Mouse (Mus musculus) ES-E14 (cell line): ENCODE data around the gene Sparc. TPM values are rescaled to one million over a fixed set of nuclear protein-coding genes. Genes with fewer than 3 reads are reported as not detected.

ENCODE experiments used
- DNase-seq: peaks from one replicate; pipeline ENCODE4 v3.0.0-alpha.2; 2013; ENCODE audit warnings: low read depth, low spot score
- H3K27ac ChIP-seq: 2 replicates; pipeline ENCODE4 v1.5.1; 2012; ENCODE audit warnings: low read depth, mild to moderate bottlenecking, low read length, moderate library complexity, mixed read lengths; ENCODE audit not compliant: poor library complexity, insufficient read depth, severe bottlenecking
- H3K36me3 ChIP-seq: 2 replicates; pipeline ENCODE4 v1.6.1; 2012; ENCODE audit warnings: mild to moderate bottlenecking, low read length, moderate library complexity, mixed read lengths; ENCODE audit not compliant: control insufficient read depth, poor library complexity, insufficient read depth, severe bottlenecking
- H3K4me1 ChIP-seq, 2 experiments: fragments of 150-350 bp in 1 of 2; sonication (generic) in 1 of 2; 2 replicates each; pipeline ENCODE4 v1.6.1; 2012; ENCODE audit warnings: low read length in 2 of 2, mild to moderate bottlenecking in 1 of 2, mixed read lengths in 1 of 2; ENCODE audit not compliant: control insufficient read depth in 2 of 2, insufficient read depth in 2 of 2, poor library complexity in 1 of 2
- H3K4me3 ChIP-seq, 2 experiments: fragments of 150-350 bp in 1 of 2; sonication (generic) in 1 of 2; 2 replicates each; pipeline ENCODE4 v1.5.1; 2012; ENCODE audit warnings: low read length in 2 of 2, low read depth in 1 of 2, mild to moderate bottlenecking in 1 of 2, mixed read lengths in 1 of 2; ENCODE audit not compliant: insufficient read depth in 1 of 2, poor library complexity in 1 of 2, severe bottlenecking in 1 of 2
- H3K9ac ChIP-seq: 2 replicates; pipeline ENCODE4 v1.6.1; 2012; ENCODE audit warnings: low read depth, mild to moderate bottlenecking, low read length, mixed read lengths; ENCODE audit not compliant: poor library complexity, insufficient read depth, severe bottlenecking
- H3K9me3 ChIP-seq: fragments of 150-350 bp; sonication (generic); 2 replicates; pipeline ENCODE4 v1.6.1; 2012; ENCODE audit warnings: low read depth, mild to moderate bottlenecking, low read length; ENCODE audit not compliant: control insufficient read depth, insufficient read depth
- CHD2 ChIP-seq: IDR thresholded peaks from 2 replicates; pipeline ENCODE4 v1.6.1; 2014; ENCODE audit warnings: mild to moderate bottlenecking, low read depth, low read length, inconsistent platforms
- HCFC1 ChIP-seq: IDR thresholded peaks from 2 replicates; pipeline ENCODE4 v1.6.1; 2012; ENCODE audit warnings: low read length, inconsistent platforms, borderline replicate concordance; ENCODE audit not compliant: insufficient read depth
- MAFK ChIP-seq: IDR thresholded peaks from 2 replicates; pipeline ENCODE4 v1.6.1; 2014; ENCODE audit warnings: mild to moderate bottlenecking, low read depth, low read length, inconsistent platforms; ENCODE audit not compliant: insufficient read depth
- ZC3H11A ChIP-seq: IDR thresholded peaks from 2 replicates; pipeline ENCODE4 v1.6.1; 2012; ENCODE audit warnings: low read depth, mild to moderate bottlenecking, inconsistent platforms, low read length, borderline replicate concordance
- ZNF384 ChIP-seq: IDR thresholded peaks from 2 replicates; pipeline ENCODE4 v1.6.1; 2012; ENCODE audit warnings: low read depth, low read length, inconsistent platforms
- in situ Hi-C, 2 experiments: fragments of 600-800 bp; cut with MboI; formaldehyde crosslinking; loops; one replicate each; pipeline ENCODE4 v1.15.1; 2025; ENCODE audit warnings: low sequenced_read_pairs in 2 of 2, inconsistent platforms in 1 of 2; ENCODE audit not compliant: unreplicated experiment in 2 of 2
- total RNA-seq: library from RNA; depleted of rRNA; stranded (reverse); fragments of 300-350 nt; gene quantifications from 2 replicates; pipeline ENCODE4 v1.2.3, GENCODE M21; 2012

Gene Sparc
- total RNA-seq, 1 experiment: 485 TPM

DNA sequence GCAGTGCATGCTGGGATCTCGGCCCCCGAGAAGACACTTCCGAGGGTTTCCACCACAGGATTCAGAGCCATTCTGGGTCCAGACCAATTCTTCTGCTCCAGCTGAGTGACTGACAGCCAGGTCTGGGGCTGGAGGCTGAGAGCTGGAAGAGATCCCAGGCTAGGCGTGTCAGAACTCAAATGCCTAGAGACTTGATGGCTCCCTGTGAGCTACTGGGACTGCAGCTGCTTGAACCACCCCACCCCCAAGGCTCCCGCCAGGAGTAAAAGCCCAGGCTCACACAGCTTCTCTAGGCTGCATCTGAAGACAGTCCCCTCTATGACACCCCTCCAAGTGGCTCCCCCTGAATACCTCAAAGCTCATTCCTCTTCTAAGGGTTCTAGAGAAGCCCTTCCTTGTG is 44.6 kb downstream of the Sparc start:
- no peaks in the 10 kb centered on the region for H3K9me3 ChIP-seq
- peaks cover 0 to 3% of the 10 kb centered on the region in 2 experiments; a peak in 1 of 4 replicates for H3K4me1 ChIP-seq
- H3K27ac ChIP-seq: no peak overlapping the region
- H3K4me3 ChIP-seq: no peak overlapping the region
- no peaks in the 10 kb centered on the region for H3K36me3 ChIP-seq
- in situ Hi-C loops: no loop called here
- DNase-seq: no peak
- no peak overlapping the region for H3K9ac ChIP-seq
- TF ChIP-seq ZC3H11A: no peak
- TF ChIP-seq CHD2: no peak
- no peak for TF ChIP-seq MAFK
- TF ChIP-seq ZNF384: no peak
- no peak for TF ChIP-seq HCFC1

DNA sequence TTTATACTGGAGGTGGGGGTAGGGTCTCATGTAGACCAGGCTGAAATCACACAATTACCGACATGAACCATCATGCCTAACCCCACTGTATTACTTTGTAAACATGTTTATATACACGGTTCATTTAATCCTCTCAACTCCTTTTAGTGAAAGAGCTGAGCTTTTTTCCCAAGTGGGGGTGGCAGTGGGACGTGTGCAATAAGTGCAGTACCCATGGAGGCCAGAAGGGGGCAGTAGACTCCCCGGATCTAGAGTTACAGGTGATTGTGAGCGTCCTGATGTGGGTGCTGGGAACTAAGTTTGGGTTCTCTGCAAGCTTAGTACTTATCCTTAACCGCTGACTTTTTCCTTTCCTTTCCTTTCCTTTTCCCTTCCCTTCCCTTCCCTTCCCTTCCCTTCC is 49.1 kb downstream of the Sparc start:
- Histone ChIP-seq H3K4me3 (no peak overlapping the region), H3K36me3 (no peaks in the 10 kb centered on the region), H3K9ac (no peak overlapping the region), H3K9me3 (no peaks in the 10 kb centered on the region), H3K4me1 (peaks cover 0 to 3% of the 10 kb centered on the region in 2 experiments; a peak in 1 of 4 replicates), H3K27ac (no peak overlapping the region)
- in situ Hi-C loops: no loop called here
- no peak for TF ChIP-seq HCFC1
- TF ChIP-seq MAFK: no peak
- TF ChIP-seq CHD2: no peak
- no peak for TF ChIP-seq ZNF384
- no peak for TF ChIP-seq ZC3H11A
- peak; percentile 62 for DNase-seq

DNA sequence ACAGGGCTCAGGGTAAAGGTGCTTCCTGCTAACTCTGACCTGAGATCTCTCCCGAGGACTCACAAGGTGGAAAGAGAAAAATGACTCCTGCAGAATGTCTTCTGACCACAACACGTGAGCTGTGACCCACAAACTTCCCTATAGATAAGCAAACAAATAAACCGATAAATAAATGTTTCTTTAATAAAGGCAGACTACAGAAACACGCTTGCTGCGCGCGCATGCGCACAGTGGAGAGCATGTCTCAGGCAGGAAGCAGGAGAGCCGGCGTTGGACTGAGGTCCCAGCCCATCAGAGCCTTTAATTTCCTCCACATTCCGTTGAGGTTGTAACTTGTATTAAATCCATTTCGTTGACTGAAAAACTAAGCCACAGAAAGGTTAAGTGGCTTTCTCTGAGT is 49.6 kb downstream of the Sparc start:
- H3K27ac ChIP-seq: no peak overlapping the region
- no peak for DNase-seq
- no peak overlapping the region for H3K9ac ChIP-seq
- H3K4me3 ChIP-seq: no peak overlapping the region
- no peaks in the 10 kb centered on the region for H3K36me3 ChIP-seq
- TF ChIP-seq CHD2: no peak
- no peak for TF ChIP-seq ZNF384
- no peak for TF ChIP-seq ZC3H11A
- TF ChIP-seq HCFC1: no peak
- TF ChIP-seq MAFK: no peak
- H3K9me3 ChIP-seq: no peaks in the 10 kb centered on the region
- in situ Hi-C loops: no loop called here
- peaks cover 0 to 3% of the 10 kb centered on the region in 2 experiments; a peak in 1 of 4 replicates for H3K4me1 ChIP-seq

DNA sequence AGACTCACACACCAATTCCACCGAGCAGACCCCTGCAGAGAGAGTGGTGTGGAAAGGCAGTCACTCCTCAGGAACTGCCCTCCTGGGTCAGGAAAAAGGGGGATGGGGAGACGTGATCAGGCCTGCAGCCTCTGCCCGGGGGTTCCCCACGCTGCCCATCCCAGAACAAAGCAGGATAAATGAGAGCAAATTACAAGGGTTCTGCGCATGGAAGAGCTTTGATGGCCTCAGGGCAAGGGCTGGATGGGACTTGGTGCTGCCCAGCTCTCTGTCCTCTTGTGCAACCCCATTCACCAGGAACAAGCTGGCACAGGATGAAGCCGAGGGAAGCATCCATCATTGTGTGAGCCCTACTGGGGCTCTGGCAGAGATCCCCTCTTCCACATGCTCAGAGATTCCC is 51.0 kb downstream of the Sparc start:
- Histone ChIP-seq H3K9me3 (no peaks in the 10 kb centered on the region), H3K9ac (no peak overlapping the region), H3K4me3 (no peak overlapping the region), H3K27ac (no peak overlapping the region), H3K36me3 (no peaks in the 10 kb centered on the region), H3K4me1 (peaks cover 0 to 3% of the 10 kb centered on the region in 2 experiments; a peak in 1 of 4 replicates)
- in situ Hi-C loops: no loop called here
- DNase-seq: no peak
- TF ChIP-seq HCFC1 (no peak), CHD2 (no peak), ZC3H11A (no peak), MAFK (no peak), ZNF384 (no peak)

DNA sequence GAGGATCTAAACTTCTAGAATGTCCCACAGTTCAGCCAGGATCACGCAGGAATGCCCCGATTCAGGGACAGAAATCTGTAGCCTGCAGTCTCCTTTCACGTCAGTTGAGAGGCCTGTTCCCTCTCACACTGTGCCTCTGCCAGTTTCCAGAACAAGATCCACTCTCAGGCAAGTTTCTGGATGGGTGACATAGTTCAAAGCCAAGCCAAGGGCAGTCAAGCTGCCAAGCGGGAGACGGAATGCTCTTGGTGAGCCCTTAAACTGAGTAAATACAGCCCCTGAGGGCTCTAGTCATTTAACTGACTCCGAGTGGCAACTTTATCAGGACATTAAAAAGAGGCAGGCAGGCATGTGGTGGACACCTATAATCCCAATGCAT is 53.9 kb downstream of the Sparc start:
- H3K4me3 ChIP-seq: no peak overlapping the region
- TF ChIP-seq HCFC1: no peak
- no peak for TF ChIP-seq ZNF384
- TF ChIP-seq MAFK: no peak
- no peak for TF ChIP-seq ZC3H11A
- TF ChIP-seq CHD2: no peak
- H3K36me3 ChIP-seq: no peaks in the 10 kb centered on the region
- H3K4me1 ChIP-seq: no peaks in the 10 kb centered on the region
- H3K9me3 ChIP-seq: no peaks in the 10 kb centered on the region
- no peak for DNase-seq
- H3K9ac ChIP-seq: no peak overlapping the region
- no peak overlapping the region for H3K27ac ChIP-seq
- in situ Hi-C loops: no loop called here
